Mouse (Mus musculus) C3H10T1/2 (cell line): Measurements from ENCODE around the gene Wdr35. TPM values are rescaled to one million over a fixed set of nuclear protein-coding genes. Genes with fewer than 3 reads are reported as not detected.

Experiments used
- polyA plus RNA-seq, 2 experiments: library from polyadenylated mRNA; unstranded; fragments of >200 nt; fragmentation: generic; extraction: Trizol; gene quantifications; one replicate each; pipeline ENCODE4 v1.2.1; 2012; ENCODE audit warnings: missing spikeins in 2 of 2

Wdr35 gene
- polyA plus RNA-seq: 10 to 100 TPM in 1 of 2 experiments, under 1 TPM in 1; 0.66 to 11.5 TPM

DNA sequence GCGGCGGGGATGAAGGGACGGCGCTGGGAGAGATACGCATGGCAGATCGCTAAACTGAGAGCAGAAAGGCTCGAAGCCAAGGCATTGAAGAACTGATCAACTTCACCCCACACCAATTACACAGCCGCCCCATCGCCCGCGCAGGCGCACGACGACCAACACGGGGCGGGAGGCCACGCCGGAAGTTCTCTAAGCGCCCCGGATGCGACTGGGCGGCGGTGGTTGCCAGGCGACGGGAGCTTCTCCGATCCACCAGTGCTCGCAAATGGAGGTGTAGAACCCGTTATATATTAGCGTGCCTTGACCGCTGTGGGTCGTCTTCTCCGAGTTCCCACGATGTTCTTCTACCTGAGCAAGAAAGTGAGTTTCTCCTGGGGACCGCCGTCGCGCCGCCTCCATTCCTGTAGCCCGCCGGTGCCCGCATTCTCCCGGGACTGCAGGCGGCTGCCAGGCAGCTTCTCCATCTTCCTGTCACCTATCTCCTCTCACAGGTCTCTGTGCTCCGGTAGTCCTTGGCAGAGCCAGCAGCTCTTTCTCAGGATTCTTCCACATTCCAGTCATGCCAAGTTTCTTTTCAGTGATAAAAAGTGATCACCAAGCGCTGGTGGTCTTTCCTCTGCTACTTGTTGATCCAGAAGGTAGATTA lies at the start of gene Wdr35:
Gene Wdr35 (plus strand): TSS at position 73 of the 646 bp plus-strand sequence.

GRCm38 (mm10) chr12:8947714-8948464 lies 25.8 kb upstream of the Wdr35 start, which contains the start of gene Matn3:
Gene Matn3, plus strand, starts transcription at chr12:8947929.

DNA sequence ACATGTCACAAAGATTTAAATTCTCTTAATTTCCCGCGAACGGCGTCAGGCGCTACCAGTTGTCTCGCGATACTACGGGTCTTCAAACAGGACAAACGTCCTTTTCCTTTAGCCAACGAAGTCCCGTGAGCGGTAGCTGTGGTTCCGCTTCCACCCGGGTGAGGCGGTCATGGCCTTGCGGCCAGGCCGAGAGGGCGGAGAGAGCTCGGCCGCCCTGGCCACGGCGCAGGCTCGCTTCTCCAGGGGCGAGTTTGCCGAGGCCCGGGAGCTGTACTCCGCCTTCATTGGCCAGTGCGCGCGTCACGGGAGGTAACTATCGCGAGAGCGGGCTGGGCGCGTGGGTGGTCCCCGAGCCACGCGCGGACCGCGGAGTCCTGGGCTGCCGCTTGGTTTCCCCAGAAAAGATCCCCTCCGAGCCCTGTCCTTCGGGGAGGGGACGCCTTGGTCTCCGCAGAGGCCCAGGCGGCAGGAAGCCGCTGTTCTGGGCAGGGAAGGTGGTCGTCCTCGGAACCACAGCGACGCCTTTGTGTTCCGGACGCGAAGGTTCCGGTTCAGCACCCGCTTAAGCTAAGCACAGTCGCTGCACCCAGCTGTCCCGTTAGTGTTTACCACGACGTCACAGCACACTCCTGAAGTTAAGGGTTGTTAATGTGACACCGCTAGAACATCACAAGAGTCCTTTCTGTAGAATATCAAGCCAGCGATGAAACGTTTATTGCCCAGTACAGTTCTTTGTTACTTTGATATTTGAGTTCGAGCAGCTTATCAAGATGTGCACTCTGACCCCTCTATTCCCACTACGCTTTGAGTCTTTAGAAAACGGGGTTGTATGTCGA lies 56.4 kb downstream of the Wdr35 start, which contains the start of gene Ttc32:
Gene Ttc32 (plus strand): TSS at position 110 of the 836 bp plus-strand sequence.

Other genes starting within 250 kb of the Wdr35 start
- 10 to 100 TPM; 35.3 to 95.5 TPM for gene Sdc1, start 202.6 kb upstream of the Wdr35 start, polyA plus RNA-seq
- gene Laptm4a, start 52.2 kb upstream of the Wdr35 start, polyA plus RNA-seq: 100 to 1,000 TPM in 1 of 2 experiments, 10 to 100 TPM in 1; 81.5 to 592 TPM
- gene Matn3, start 26.0 kb upstream of the Wdr35 start, polyA plus RNA-seq: under 1 TPM; 0.01 to 0.09 TPM
- 1 to 10 TPM; 2.7 to 5.8 TPM for gene Ttc32, start 56.1 kb downstream of the Wdr35 start, polyA plus RNA-seq